9 mouse cellular contexts compared by ENCODE assay signal in the genomic region with DNA sequence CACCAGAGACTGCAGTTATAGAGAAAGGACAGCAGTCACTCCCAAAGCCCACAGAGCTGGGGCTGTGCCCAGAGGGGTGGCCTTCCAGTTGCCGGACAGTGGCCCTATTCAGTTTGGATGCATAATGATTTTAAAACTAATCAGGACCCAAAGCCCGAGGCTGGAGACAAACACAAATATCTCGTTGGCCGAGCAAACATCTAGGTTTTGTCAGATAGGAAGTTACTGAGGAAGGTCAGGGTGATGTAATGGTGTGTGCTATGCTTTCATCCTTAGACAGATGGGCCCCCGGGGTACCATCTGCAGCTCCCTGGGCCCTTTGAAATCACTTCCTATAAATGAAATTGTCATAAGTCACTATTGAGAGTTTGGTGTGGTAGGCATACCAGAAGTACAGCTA. TPM values are rescaled to one million over a fixed set of nuclear protein-coding genes. Genes with fewer than 3 reads are reported as not detected.
A peak's percentile ranks its signal among the peaks of the same experiment; 100 is the strongest.
DNase-seq lines count a peak whose midpoint lies in the region; ATAC-seq lines count a peak whose summit lies in the region.
"Had no signal": no experiment of that assay in that cellular context is flagged by ENCODE, and none has a peak within 500 bp of the region (broad histone marks: within the 10 kb centered on the region; RNA-seq: fewer than 3 reads in every experiment).

No protein-coding gene starts in this region.

- no peak overlapping the region for H3K4me2 ChIP-seq in heart, embryonic 16.5 days (ENCODE audit: low read depth, low read length)
- no peak overlapping the region for H3K4me2 ChIP-seq in embryonic facial prominence, embryonic 13.5 days
- no peak overlapping the region for H3K4me2 ChIP-seq in neural tube, embryonic 14.5 days (ENCODE audit: low read depth, low read length)
- H3K4me2 ChIP-seq in liver, embryonic 12.5 days, result no peak overlapping the region
- H3K4me2 ChIP-seq: stomach, embryonic 15.5 days had no signal

- H3K27ac ChIP-seq in heart, embryonic 16.5 days (ENCODE audit: low read length), result peak overlapping the region; percentile 28; the same call in 1 of the 2 replicates
- no peak overlapping the region for H3K27ac ChIP-seq in heart, embryonic 10.5 days
- peak overlapping the region; percentile 62 for H3K27ac ChIP-seq in embryonic facial prominence, embryonic 13.5 days
- peak overlapping the region; percentile 24; the same call in 1 of the 2 replicates for H3K27ac ChIP-seq in neural tube, embryonic 14.5 days (ENCODE audit: low read depth, low read length)
- no peak overlapping the region for H3K27ac ChIP-seq in liver, embryonic 12.5 days
- H3K27ac ChIP-seq: stomach, embryonic 15.5 days had no signal

- H3K4me1 ChIP-seq in heart, embryonic 16.5 days (ENCODE audit: control insufficient read depth, insufficient read depth, low read length), result peaks cover 48% of the 10 kb centered on the region
- H3K4me1 ChIP-seq in heart, embryonic 10.5 days, result peaks cover 73% of the 10 kb centered on the region
- peaks cover 57% of the 10 kb centered on the region for H3K4me1 ChIP-seq in embryonic facial prominence, embryonic 13.5 days
- peaks cover 16% of the 10 kb centered on the region; the same call in 1 of the 2 replicates for H3K4me1 ChIP-seq in neural tube, embryonic 14.5 days (ENCODE audit: control insufficient read depth, insufficient read depth, low read length)
- 0 out of 2 replicates have a peak, but pooled peaks cover 12% of the 10 kb centered on the region for H3K4me1 ChIP-seq in liver, embryonic 12.5 days

- no peak for DNase-seq in heart, embryonic 10.5 days (ENCODE audit: low spot score)
- peak; percentile 44 to 52 for DNase-seq in right cerebral cortex, postnatal 10 days (ENCODE audit: low spot score in 2 of 2)
- no peak for DNase-seq in right cerebral cortex, postnatal 36 days (ENCODE audit: low spot score in 2 of 2)
- no peak for DNase-seq in spleen, postnatal 36 days (ENCODE audit: low spot score in 2 of 2)

- no peak overlapping the region for H3K4me3 ChIP-seq in heart, embryonic 16.5 days (ENCODE audit: low read length)
- no peak overlapping the region for H3K4me3 ChIP-seq in heart, embryonic 10.5 days
- H3K4me3 ChIP-seq in embryonic facial prominence, embryonic 13.5 days, result no peak overlapping the region
- H3K4me3 ChIP-seq in neural tube, embryonic 14.5 days (ENCODE audit: low read depth, low read length), result no peak overlapping the region
- H3K4me3 ChIP-seq in liver, embryonic 12.5 days, result no peak overlapping the region
- H3K4me3 ChIP-seq: stomach, embryonic 15.5 days had no signal

- H3K9me3 ChIP-seq in heart, embryonic 16.5 days (replicated peaks; ENCODE audit: control insufficient read depth, low read length), result no peaks in the 10 kb centered on the region
- H3K9me3 ChIP-seq in heart, embryonic 10.5 days, result no peaks in the 10 kb centered on the region
- no peaks in the 10 kb centered on the region for H3K9me3 ChIP-seq in embryonic facial prominence, embryonic 13.5 days
- no peaks in the 10 kb centered on the region for H3K9me3 ChIP-seq in neural tube, embryonic 14.5 days (ENCODE audit: control insufficient read depth, low read length)
- no peaks in the 10 kb centered on the region for H3K9me3 ChIP-seq in liver, embryonic 12.5 days (replicated peaks)
- H3K9me3 ChIP-seq: stomach, embryonic 15.5 days had no signal

- H3K9ac ChIP-seq in heart, embryonic 16.5 days (ENCODE audit: low read length), result no peak overlapping the region
- no peak overlapping the region for H3K9ac ChIP-seq in embryonic facial prominence, embryonic 13.5 days
- no peak overlapping the region for H3K9ac ChIP-seq in neural tube, embryonic 14.5 days (replicated peaks; ENCODE audit: low read depth, low read length)
- H3K9ac ChIP-seq in liver, embryonic 12.5 days, result no peak overlapping the region
- H3K9ac ChIP-seq: stomach, embryonic 15.5 days had no signal

- no peaks in the 10 kb centered on the region for H3K27me3 ChIP-seq in heart, embryonic 16.5 days (ENCODE audit: control insufficient read depth, insufficient read depth, low read length)
- H3K27me3 ChIP-seq in heart, embryonic 10.5 days (ENCODE audit: insufficient read depth, poor library complexity, severe bottlenecking), result no peaks in the 10 kb centered on the region
- H3K27me3 ChIP-seq in embryonic facial prominence, embryonic 13.5 days, result peaks cover 3% of the 10 kb centered on the region; the same call in 1 of the 2 replicates
- 0 out of 2 replicates have a peak, but pooled peaks cover 2% of the 10 kb centered on the region for H3K27me3 ChIP-seq in neural tube, embryonic 14.5 days (ENCODE audit: control insufficient read depth, insufficient read depth, low read length)
- H3K27me3 ChIP-seq in liver, embryonic 12.5 days (replicated peaks), result peaks cover 26% of the 10 kb centered on the region; the same call in 1 of the 2 replicates
- H3K27me3 ChIP-seq: stomach, embryonic 15.5 days had no signal

- H3K36me3 ChIP-seq in heart, embryonic 16.5 days (ENCODE audit: control insufficient read depth, insufficient read depth), result no peaks in the 10 kb centered on the region
- H3K36me3 ChIP-seq in heart, embryonic 10.5 days, result no peaks in the 10 kb centered on the region
- H3K36me3 ChIP-seq in embryonic facial prominence, embryonic 13.5 days, result no peaks in the 10 kb centered on the region
- no peaks in the 10 kb centered on the region for H3K36me3 ChIP-seq in neural tube, embryonic 14.5 days (ENCODE audit: control insufficient read depth, insufficient read depth, low read length)
- H3K36me3 ChIP-seq in liver, embryonic 12.5 days, result no peaks in the 10 kb centered on the region
- H3K36me3 ChIP-seq: stomach, embryonic 15.5 days had no signal

- peak; percentile 34; the same call in 1 of the 2 replicates for ATAC-seq in heart, embryonic 16.5 days (replicated peaks; ENCODE audit: extremely low read depth, insufficient read depth, low FRiP score)
- ATAC-seq in embryonic facial prominence, embryonic 13.5 days (ENCODE audit: insufficient number of reproducible peaks, insufficient read depth, low FRiP score, low TSS enrichment, low read depth), result no peak
- no peak; the same call in 1 of the 2 replicates for ATAC-seq in neural tube, embryonic 14.5 days (ENCODE audit: low read depth)
- ATAC-seq in liver, embryonic 12.5 days, result no peak

- 43% methylated on average over 5 of the region's 5 CpGs for WGBS in heart, embryonic 16.5 days
- 45% methylated on average over 5 of the region's 5 CpGs for WGBS in heart, embryonic 10.5 days
- 27% methylated on average over 5 of the region's 5 CpGs for WGBS in embryonic facial prominence, embryonic 13.5 days
- 36% methylated on average over 5 of the region's 5 CpGs for WGBS in neural tube, embryonic 14.5 days
- 22% methylated on average over 5 of the region's 5 CpGs for WGBS in liver, embryonic 12.5 days (ENCODE audit: insufficient replicate concordance)

RNA-seq across cellular contexts. Expression of gene Tanc1, which starts 33.0 kb away (rescaled TPM):
- polyA plus RNA-seq in heart, embryonic 16.5 days (2015; fragmentation: Nextera tagmentation; extraction: Ambion mirVana), result 27.3 and 29.1 TPM in 2 replicates
- polyA plus RNA-seq in heart, embryonic 10.5 days (2016; fragmentation: Nextera tagmentation; extraction: Ambion mirVana), result 40.7 and 41.3 TPM in 2 replicates
- polyA plus RNA-seq in embryonic facial prominence, embryonic 13.5 days (2015; fragmentation: Nextera tagmentation; extraction: Ambion mirVana), result 39.4 and 42.6 TPM in 2 replicates
- polyA plus RNA-seq in neural tube, embryonic 14.5 days (2014; fragmentation: Nextera tagmentation; extraction: Ambion mirVana), result 5.2 and 7.2 TPM in 2 replicates
- polyA plus RNA-seq in liver, embryonic 12.5 days (2016; fragmentation: Nextera tagmentation; extraction: Ambion mirVana), result 6.7 and 6.8 TPM in 2 replicates

Comparison
In these comparisons a context has a peak if more than half of its experiments do, and no peak if none do; other contexts are left out.
1. H3K27ac ChIP-seq: peak in heart, embryonic 16.5 days (single experiment), embryonic facial prominence, embryonic 13.5 days (single experiment) and neural tube, embryonic 14.5 days (single experiment); none in heart, embryonic 10.5 days (single experiment) and liver, embryonic 12.5 days (single experiment).
2. DNase-seq: peak in right cerebral cortex, postnatal 10 days (2 of 2); none in heart, embryonic 10.5 days (single experiment), right cerebral cortex, postnatal 36 days (0 of 2) and spleen, postnatal 36 days (0 of 2).